14 mouse cellular contexts compared by ENCODE assay signal in genomic region chr9:118390679-118391078, GRCm38 (mm10).
"Had no signal": no experiment of that assay in that cellular context is flagged by ENCODE, and none has a peak within 500 bp of the region (broad histone marks: within the 10 kb centered on the region; RNA-seq: fewer than 3 reads in every experiment).

No protein-coding gene starts in this region.

- H3K36me3 ChIP-seq: limb, embryonic 13.5 days; midbrain, embryonic 10.5 days had no signal

- H3K27ac ChIP-seq: kidney, postnatal 0 days; limb, embryonic 13.5 days; liver, embryonic 14.5 days; midbrain, embryonic 10.5 days had no signal

- H3K9ac ChIP-seq: limb, embryonic 13.5 days; liver, embryonic 14.5 days had no signal

- H3K9me3 ChIP-seq: limb, embryonic 13.5 days; midbrain, embryonic 10.5 days had no signal

- DNase-seq: kidney, adult 11 months; kidney, adult 9 months; kidney, postnatal 4 days; left cerebral cortex, postnatal 4 days; lung, adult 18-20 months; midbrain, embryonic 14.5 days; right cerebral cortex, adult 18-20 months; right cerebral cortex, postnatal 25 days; thymus, adult 18-20 months; thymus, postnatal 14 days had no signal

- H3K4me1 ChIP-seq: limb, embryonic 13.5 days had no signal

- H3K4me3 ChIP-seq: limb, embryonic 13.5 days; midbrain, embryonic 10.5 days had no signal
